16 mouse cellular contexts compared by ENCODE assay signal in the genomic region with DNA sequence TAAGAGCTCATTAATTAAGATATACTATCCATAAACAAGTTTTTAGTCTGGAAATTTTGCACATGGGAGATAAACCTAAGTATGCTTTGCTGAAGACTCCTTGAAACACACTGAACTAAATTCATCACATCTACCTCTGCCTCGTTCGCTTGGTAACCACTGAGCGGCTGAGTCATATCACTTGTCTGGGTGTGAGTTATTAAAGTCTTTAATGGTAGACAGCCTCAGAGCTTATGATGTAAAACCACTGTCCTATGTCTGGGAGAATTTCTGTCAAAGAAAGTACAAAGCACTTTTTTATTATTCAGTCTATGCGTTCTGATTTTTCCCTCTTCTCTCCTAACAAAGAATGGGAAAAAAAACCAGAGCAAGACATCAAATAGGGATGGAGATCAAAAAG.
"Had no signal": no experiment of that assay in that cellular context is flagged by ENCODE, and none has a peak within 500 bp of the region (broad histone marks: within the 10 kb centered on the region; RNA-seq: fewer than 3 reads in every experiment).

No protein-coding gene starts in this region.

- H3K9me3 ChIP-seq: midbrain, embryonic 10.5 days; neural tube, embryonic 13.5 days; neural tube, embryonic 15.5 days had no signal

- H3K27me3 ChIP-seq: neural tube, embryonic 13.5 days; neural tube, embryonic 15.5 days had no signal

- H3K36me3 ChIP-seq: midbrain, embryonic 10.5 days; neural tube, embryonic 13.5 days; neural tube, embryonic 15.5 days had no signal

- H3K4me3 ChIP-seq: midbrain, embryonic 10.5 days; myocyte; neural tube, embryonic 13.5 days; neural tube, embryonic 15.5 days had no signal

- H3K9ac ChIP-seq: liver, embryonic 14.5 days; lung, embryonic 14.5 days; neural tube, embryonic 13.5 days; neural tube, embryonic 15.5 days had no signal

- H3K4me1 ChIP-seq: midbrain, embryonic 10.5 days; neural tube, embryonic 13.5 days; neural tube, embryonic 15.5 days had no signal

- DNase-seq: lung, adult 18-20 months; lung, embryonic 14.5 days; lung, postnatal 10 days; lung, postnatal 4 days; right cerebral cortex, adult 18-20 months; right cerebral cortex, postnatal 25 days; right cerebral cortex, postnatal 4 days; spleen, adult 18-20 months; thymus, adult 18-20 months; thymus, postnatal 14 days; thymus, postnatal 36 days had no signal

- H3K4me2 ChIP-seq: lung, embryonic 14.5 days; neural tube, embryonic 13.5 days; neural tube, embryonic 15.5 days had no signal

- H3K27ac ChIP-seq: liver, embryonic 14.5 days; midbrain, embryonic 10.5 days; neural tube, embryonic 13.5 days; neural tube, embryonic 15.5 days had no signal
